Mouse (Mus musculus) embryo, embryonic 10 days (tissue): ENCODE measurements around the gene Herc3.
A peak's percentile ranks its signal among the peaks of the same experiment; 100 is the strongest.
"Not testable (repeated sequence)": the region's sequence is repeated elsewhere in the genome, so short reads cannot be mapped to it uniquely, and the experiment has no call there.

Source experiments
- DNase-seq: peaks from one replicate; pipeline ENCODE4 v3.0.0-alpha.2; 2015; ENCODE audit warnings: low spot score

Gene Herc3

GRCm38 (mm10) chr6:58831232-58832009, at the start of gene Herc3:
TSS of gene Herc3 (plus strand) at chr6:58831465.
- DNase-seq = peak; percentile 71

GRCm38 (mm10) chr6:58801394-58801793, 29.9 kb upstream of the Herc3 start:
- no peak for DNase-seq

DNA sequence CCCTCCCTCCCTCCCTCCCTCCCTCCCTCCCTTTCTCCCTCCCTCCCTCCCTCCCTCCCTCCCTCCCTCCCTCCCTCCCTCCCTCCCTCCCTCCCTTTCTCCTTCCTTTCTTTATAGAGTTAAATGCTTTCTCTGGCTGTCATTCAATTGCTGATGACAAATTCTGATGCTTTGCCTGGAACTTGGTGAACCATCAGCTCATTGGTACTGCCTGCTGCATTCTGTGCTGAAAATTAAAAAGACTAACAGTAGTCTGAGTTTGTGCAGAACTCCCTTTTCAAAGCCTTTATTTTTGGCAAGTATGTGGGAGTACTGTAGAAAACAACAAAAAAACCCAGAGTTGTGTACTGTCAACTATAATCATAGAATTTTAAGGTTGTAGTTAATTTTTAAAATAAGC, 16.9 kb upstream of the Herc3 start:
- DNase-seq = no peak

DNA sequence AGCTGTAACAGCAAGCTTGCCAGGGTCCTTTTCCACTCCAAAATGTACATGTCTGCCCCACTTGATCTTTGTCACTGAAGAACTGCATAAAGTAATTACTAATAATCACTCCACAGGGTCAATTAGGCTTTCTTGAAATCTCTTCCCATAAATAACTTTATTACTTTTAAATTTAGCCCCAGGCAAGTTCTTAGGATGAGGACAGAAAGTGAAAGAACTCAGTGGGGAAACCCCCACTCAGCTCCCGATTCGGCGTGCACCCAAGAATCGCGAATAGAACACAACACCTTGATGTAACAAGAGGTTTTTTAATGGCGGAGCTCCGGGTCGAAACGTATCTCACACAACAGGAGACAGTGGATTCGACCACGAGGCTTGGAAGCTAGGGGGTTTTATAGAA, 14.2 kb upstream of the Herc3 start:
- DNase-seq = not testable (repeated sequence)

DNA sequence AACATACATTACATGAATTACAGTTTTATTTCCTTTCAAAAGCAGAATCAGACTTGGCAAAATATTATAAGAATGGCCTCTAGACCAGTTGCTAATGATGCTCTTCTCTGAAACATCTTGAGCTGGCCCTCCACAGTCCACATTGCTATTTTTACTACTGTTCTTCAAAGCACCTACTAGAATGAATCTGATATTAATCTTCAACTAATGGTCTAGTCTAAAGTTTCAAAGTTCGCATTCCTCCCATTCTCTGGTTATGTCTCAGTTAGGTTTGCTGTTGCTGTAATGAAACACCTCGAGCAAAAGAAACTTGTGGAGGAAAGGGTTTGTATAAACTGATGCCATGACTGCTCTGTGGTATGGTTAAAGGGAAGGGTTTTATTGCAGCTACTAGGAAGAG, 5.6 kb upstream of the Herc3 start:
- DNase-seq = no peak

DNA sequence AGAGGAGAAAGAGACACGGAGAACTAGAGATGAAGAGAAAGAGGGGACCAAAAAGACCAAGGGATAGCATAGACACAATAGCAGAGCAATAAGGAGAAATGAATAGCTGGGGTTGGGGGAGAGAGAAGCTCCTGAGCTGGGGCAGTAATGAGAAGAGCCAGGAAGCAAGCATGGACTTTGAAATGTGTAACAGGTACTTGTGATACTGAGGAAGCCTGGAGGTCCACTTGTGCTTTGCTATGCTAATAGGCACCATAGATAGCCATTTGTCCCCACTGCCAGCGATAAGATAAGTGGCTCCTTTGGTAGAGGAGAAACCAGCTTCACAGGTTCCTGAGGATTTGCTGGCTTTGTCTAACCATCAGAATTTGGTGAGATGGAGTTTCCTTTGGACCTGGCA, 5.2 kb upstream of the Herc3 start:
- no peak for DNase-seq

DNA sequence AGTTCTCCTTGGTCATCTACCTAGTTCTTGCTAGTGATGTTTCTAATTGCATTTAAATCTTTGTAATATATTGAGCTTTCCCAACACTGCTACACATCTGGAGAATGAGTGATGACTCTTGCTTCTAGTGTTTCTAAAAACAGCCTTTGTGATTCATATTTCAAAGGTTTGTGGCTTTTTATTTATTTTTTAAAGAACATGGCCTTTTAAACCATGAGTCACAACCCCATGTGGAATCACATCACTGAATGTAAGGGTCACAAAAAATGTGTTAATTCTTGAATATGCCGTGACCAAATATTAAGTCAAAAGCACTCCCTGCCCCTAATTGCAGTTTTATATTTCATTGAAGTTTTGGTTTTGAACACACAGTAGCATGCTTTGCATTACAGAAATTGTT, 2.7 kb upstream of the Herc3 start:
- DNase-seq = no peak

DNA sequence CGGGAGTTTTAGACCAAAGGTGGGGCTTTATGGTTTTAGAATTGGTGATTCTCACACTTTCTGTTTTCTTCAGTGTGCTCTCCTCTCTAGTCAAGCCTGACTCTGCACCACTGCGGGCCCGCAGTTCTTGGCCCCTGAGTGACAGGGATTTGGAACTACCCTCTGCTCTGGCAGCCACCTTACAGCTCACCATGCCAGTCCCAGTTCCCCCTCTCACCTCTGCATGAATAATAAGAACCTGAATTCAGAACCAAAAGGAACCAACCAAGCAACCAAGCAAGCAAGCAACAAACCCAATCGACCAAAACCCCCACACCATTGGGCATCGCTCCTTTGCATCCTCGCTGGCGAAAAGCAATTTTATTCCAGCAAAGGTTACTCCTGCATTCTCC, 429 bp upstream of the Herc3 start:
- DNase-seq = no peak

- DNase-seq = peak; percentile 7
These were observed 1.3 kb downstream of the Herc3 start for GRCm38 (mm10) chr6:58832591-58833018.

DNA sequence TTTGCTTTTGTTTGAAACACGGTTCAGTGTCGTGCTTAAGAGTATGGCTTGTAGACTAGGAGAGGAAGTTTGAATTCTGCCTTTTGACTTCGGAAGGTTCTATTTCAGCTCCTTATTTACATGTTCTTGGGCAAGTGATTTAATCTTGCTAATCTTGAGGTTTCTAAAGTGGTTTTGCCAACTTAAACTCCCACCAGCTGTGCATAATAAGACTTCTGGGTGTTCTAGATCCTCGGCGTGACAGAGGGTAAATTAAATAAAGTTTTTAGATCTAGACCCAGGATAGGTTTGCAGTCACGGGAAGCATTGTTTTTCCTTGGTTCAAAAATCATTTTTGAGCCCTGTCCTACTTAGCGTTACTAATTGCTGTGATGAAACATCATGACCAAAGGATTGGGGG, 3.2 kb downstream of the Herc3 start:
- DNase-seq = no peak

- no peak for DNase-seq
These were observed 4.3 kb downstream of the Herc3 start for GRCm38 (mm10) chr6:58835591-58835990.

DNA sequence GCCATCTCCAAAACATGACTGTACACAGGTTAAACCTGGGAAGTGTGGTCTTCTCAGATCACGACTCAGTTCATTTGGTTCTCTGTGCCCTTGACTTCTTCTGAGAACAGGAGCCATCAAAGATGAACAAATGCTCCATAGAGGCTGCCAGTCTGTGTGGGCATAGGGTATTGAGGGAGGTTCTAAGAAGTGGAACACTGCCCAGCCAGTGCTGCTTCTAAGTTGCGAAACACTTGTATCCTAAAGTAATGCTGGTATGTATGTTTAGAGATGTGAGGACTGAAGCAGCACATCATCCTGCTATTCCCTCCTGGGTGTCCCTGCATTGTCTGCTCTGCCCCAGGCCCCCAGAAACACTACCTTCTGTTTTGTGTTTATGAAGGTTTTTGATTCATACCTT, 5.2 kb downstream of the Herc3 start:
- DNase-seq = no peak

DNA sequence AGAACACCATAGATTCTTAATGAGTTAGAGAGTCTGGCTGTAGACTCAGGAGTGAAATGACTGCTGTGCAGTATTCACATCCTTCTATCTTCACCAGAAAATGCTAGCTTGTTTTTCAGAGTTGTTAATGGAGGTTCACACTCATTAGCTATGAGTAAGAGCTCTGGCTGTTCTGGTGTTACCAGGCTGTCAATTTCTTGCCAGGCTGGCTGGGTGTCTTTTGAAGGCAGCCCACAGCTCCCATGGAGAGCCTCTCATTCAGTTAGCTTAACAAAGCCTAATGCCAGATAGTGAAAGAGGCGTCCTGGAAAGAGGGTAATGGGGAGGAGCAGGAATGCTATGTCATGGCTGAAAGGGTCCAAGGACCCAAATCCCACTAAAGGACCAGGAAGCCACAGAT, 6.7 kb downstream of the Herc3 start:
- peak; percentile 6 for DNase-seq

GRCm38 (mm10) chr6:58841208-58841607, 9.9 kb downstream of the Herc3 start:
- no peak for DNase-seq

GRCm38 (mm10) chr6:58842186-58842585, 10.9 kb downstream of the Herc3 start:
- DNase-seq = peak; percentile 9

- no peak for DNase-seq
These were observed 12.3 kb downstream of the Herc3 start for GRCm38 (mm10) chr6:58843580-58843979.

- DNase-seq = no peak
These were observed 13.0 kb downstream of the Herc3 start for GRCm38 (mm10) chr6:58844188-58844822.

GRCm38 (mm10) chr6:58846850-58847692, 15.8 kb downstream of the Herc3 start:
- DNase-seq = no peak

GRCm38 (mm10) chr6:58847836-58848235, 16.6 kb downstream of the Herc3 start:
- DNase-seq = no peak

DNA sequence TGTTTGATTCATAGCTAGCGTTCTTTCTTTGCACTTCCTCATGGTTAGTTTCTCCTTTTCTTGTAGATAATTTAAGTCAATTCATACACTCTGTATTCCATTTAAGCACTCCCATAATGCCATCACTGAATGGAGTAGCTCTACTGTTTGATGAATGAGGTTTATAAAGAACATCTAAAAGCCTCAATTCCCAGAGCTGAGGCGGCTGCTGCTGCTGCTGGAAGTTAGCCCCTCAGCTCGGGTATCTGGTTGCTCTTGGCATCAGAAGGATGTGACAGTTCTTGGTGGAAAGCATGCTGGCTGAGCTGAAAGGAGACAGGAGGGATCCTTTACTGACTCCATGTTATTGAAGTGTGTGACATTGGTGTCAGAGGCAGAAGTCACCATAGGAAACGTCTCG, 18.1 kb downstream of the Herc3 start:
- no peak for DNase-seq

DNA sequence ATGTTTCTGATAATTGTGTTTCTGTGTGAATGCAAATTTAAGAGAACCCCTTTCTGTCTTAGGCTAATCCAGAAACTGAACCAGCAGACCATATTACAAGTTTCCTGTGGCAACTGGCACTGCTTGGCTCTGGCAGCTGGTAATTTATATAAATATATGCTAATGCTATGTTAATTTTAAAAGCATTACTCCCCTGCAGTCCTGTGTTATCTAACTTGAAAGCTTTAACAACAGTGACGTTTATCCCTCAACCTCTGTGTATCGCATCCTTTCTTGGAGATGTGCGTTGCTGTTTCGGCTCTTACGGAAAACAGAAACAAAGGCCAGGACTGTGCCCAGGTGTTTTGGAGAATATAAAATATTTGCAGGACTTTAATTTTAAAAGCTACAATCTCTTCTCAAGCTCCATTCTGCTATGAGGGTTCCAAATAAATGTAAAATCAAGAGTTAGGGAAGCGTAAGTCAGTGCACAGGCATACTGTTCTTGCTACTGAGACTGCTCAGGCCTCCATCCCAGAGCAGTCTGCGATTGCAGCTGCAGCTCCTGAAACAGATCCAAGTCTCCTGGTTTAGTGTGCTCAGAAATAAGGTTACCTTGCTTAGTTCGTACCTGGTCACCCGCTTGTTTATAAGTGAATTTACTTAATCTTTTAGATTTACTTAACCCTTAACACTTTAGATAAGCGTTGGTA, 24.6 kb downstream of the Herc3 start:
- DNase-seq = no peak

DNA sequence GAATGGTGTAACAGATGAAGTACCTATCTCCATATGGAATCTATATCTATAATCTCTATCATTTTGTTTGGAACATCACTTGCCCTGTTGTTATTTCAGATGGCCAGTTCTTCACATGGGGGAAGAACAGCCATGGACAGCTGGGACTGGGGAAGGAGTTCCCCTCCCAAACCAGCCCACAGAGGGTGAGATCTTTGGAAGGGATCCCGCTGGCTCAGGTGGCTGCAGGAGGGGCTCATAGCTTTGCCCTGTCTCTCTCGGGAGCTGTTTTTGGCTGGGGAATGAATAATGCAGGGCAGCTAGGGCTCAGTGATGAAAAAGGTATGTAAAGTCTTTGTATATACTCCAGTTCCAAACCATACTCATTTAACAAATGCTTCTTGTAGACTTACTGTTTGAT, 25.2 kb downstream of the Herc3 start:
- no peak for DNase-seq
